Mouse (Mus musculus): ENCODE data around the gene Phf11d.
"Not testable (repeated sequence)": the region's sequence is repeated elsewhere in the genome, so short reads cannot be mapped to it uniquely, and the experiment has no call there.

The Phf11d gene

DNA sequence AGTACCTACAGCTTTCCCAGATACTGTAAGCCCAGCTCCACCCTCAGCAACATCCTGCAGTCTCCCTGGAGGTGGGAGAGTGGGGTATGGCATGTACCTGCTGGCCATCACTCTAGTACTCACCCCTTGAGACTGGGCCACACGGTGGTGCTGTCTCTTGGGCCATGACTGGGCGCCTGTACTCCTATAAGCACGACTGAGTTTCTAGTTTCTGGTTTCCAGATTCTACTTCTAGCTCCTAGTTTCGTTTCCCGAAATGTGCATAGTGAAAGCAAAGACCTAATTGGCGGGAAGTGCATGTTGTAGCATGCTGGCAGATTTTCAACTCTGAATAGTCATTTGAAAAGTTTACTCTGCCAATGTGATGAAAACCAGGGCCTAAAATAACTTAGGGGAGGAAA lies at the start of gene Phf11d:
Phf11d (minus strand) TSS at position 227 of the 401 bp plus-strand sequence.
- no peak for DNase-seq (ENCODE audit: low spot score)

DNA sequence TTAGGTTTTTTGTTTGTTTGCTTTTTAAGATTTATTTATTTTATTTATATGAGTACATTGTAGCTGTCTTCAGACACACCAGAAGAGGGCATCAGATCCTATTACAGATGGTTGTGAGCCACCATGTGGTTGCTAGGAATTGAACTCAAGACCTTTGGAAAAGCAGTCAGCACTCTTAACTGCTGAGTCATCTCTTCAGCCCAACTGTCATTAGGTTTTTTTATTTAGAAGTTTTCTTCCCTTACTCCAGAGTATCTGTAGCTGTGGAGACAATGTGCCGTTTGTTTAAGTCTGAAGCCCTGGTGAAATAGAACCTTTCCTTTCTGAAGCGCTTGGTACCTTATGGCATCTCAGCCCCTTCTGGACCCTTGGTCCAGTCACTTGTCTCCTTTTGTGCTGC lies 49.7 kb upstream of the Phf11d start:
- DNase-seq (ENCODE audit: low spot score): not testable (repeated sequence)

GRCm38 (mm10) chr14:59396999-59397398 lies 31.7 kb upstream of the Phf11d start:
- DNase-seq (ENCODE audit: low spot score): no peak

DNA sequence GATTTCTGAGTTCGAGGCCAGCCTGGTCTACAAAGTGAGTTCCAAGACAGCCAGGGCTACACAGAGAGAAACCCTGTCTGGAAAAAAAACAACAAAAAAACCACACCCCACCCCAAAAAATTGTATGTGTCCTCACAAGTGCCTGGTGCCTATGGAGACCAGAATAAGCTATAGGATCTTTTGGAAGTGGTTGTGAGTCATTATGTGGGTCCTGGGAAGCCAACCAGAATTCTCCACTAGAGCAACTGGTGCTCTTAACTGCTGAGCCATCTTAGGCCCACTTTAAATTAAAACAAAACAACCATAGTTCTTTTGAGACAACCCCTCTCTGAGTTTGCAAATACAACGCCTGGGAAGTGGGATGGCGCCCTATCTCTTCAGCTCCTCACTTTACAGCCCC lies 30.0 kb upstream of the Phf11d start, which contains the start of gene Phf11c:
Phf11c (minus strand) TSS at position 101 of the 400 bp plus-strand sequence.
- DNase-seq (ENCODE audit: low spot score): no peak

DNA sequence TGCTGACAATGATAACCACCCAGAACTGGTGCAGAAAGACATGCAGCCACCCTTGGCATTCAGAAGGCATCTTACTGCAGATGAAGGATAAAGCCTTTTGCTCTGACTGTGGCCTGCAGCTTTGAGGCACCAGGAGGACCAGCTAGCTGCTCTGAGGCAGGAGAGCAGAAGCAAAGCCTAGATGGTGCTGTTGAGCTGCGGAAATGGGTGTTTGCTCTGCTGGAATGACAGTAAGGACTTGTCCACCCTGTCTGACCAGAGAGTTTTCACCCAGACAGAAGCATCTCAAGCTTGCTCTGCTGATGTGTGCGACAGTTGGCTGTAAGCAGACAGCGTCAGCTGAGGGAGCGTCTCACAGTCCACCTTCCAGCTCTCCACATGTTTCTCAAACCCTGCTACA lies 24.9 kb upstream of the Phf11d start:
- DNase-seq (ENCODE audit: low spot score): not testable (repeated sequence)

DNA sequence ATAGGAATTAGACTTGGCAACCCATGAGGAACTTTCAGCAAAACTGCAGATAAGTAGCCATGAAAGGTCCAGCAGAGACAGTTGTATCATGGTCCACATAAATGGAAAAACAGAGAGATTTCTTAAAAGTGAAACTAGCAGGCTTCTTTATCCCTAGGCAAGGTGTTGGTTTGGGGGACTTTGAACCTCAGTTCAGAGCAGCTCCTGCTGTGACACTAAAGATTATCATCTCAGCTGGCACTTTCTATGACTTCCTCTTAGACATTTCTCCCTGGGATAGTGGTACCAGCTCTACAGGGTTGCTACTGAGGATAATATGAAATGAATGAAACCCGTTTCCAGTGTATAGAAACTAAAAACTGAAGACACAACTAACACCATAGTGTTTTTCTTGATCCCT lies 24.3 kb upstream of the Phf11d start:
- DNase-seq (ENCODE audit: low spot score): no peak

GRCm38 (mm10) chr14:59370348-59371068 lies 5.2 kb upstream of the Phf11d start:
- peak; percentile 39 for DNase-seq (ENCODE audit: low spot score)

- no peak for DNase-seq (ENCODE audit: low spot score)
These were observed 1.3 kb upstream of the Phf11d start for GRCm38 (mm10) chr14:59366386-59367105.

- DNase-seq (ENCODE audit: low spot score): not testable (repeated sequence)
These were observed 24.1 kb downstream of the Phf11d start, which contains the start of gene Phf11b for GRCm38 (mm10) chr14:59341189-59341588. Gene Phf11b, minus strand, starts transcription at chr14:59341351.

GRCm38 (mm10) chr14:59339541-59339940 lies 25.7 kb downstream of the Phf11d start:
- DNase-seq (ENCODE audit: low spot score): no peak

GRCm38 (mm10) chr14:59336056-59336455 lies 29.2 kb downstream of the Phf11d start:
- DNase-seq (ENCODE audit: low spot score): not testable (repeated sequence)

GRCm38 (mm10) chr14:59330499-59330898 lies 34.8 kb downstream of the Phf11d start:
- DNase-seq (ENCODE audit: low spot score): peak; percentile 9

GRCm38 (mm10) chr14:59319970-59320369 lies 45.3 kb downstream of the Phf11d start:
- not testable (repeated sequence) for DNase-seq (ENCODE audit: low spot score)

DNA sequence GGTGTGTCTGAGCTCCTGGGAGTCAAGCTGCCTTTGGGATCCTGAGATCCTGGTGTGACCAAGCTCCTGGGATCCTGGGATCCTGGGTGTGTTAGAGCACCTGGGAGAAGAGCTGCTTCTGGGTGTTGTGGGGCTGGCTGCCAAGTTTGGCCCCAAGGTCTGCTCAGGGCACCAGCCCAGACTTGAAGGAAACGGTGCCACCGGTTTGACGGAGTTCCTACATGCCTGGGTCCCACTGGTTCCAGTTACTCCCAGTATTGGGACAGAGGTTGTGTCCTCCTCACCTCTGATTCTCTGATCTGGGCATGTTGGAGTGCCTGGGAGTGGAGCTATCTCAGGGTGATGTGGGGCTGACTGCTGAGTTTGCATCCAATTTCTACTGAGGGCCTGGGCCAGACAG lies 46.2 kb downstream of the Phf11d start:
- not testable (repeated sequence) for DNase-seq (ENCODE audit: low spot score)
